In genomic region chrX:71381571-71381970, GRCm38 (mm10) we compare ENCODE assay signal across 8 mouse cellular contexts. TPM values are rescaled to one million over a fixed set of nuclear protein-coding genes. Genes with fewer than 3 reads are reported as not detected.
DNase-seq lines count a peak whose midpoint lies in the region; ATAC-seq lines count a peak whose summit lies in the region.
"Had no signal": no experiment of that assay in that cellular context is flagged by ENCODE, and none has a peak within 500 bp of the region (broad histone marks: within the 10 kb centered on the region; RNA-seq: fewer than 3 reads in every experiment).

No protein-coding gene starts in this region.

- no peaks in the 10 kb centered on the region for H3K4me1 ChIP-seq in hindbrain, embryonic 11.5 days (replicated peaks; ENCODE audit: control insufficient read depth, insufficient read depth, low read length)
- H3K4me1 ChIP-seq in hindbrain, embryonic 13.5 days (replicated peaks) = no peaks in the 10 kb centered on the region
- H3K4me1 ChIP-seq: embryonic facial prominence, embryonic 15.5 days had no signal

- H3K9ac ChIP-seq in hindbrain, embryonic 11.5 days (ENCODE audit: low read depth, low read length) = no peak overlapping the region
- no peak overlapping the region for H3K9ac ChIP-seq in hindbrain, embryonic 13.5 days
- H3K9ac ChIP-seq: embryonic facial prominence, embryonic 15.5 days had no signal

- DNase-seq in hindbrain, embryonic 11.5 days (ENCODE audit: low spot score) = peak; percentile 30
- peak; percentile 53 for DNase-seq in CD4-positive helper T cell, adult 2 months (ENCODE audit: low read depth, low spot score)
- peak; percentile 40 for DNase-seq in R1 (ENCODE audit: low read depth, low spot score)
- DNase-seq in heart, postnatal 10 days = peak; percentile 19 to 51
- DNase-seq in lung, postnatal 4 days = peak; percentile 12 to 22
- no peak for DNase-seq in ovary, postnatal 10 days (ENCODE audit: low spot score)

- ATAC-seq in hindbrain, embryonic 11.5 days (ENCODE audit: low FRiP score) = no peak
- no peak for ATAC-seq in hindbrain, embryonic 13.5 days (ENCODE audit: low FRiP score)

- H3K4me2 ChIP-seq in hindbrain, embryonic 11.5 days (replicated peaks; ENCODE audit: low read depth, low read length) = no peak overlapping the region
- H3K4me2 ChIP-seq in hindbrain, embryonic 13.5 days = no peak overlapping the region
- H3K4me2 ChIP-seq: embryonic facial prominence, embryonic 15.5 days had no signal

- H3K27me3 ChIP-seq in hindbrain, embryonic 11.5 days (ENCODE audit: control insufficient read depth, insufficient read depth, low read length) = no peaks in the 10 kb centered on the region
- H3K27me3 ChIP-seq in hindbrain, embryonic 13.5 days = no peaks in the 10 kb centered on the region
- H3K27me3 ChIP-seq: embryonic facial prominence, embryonic 15.5 days had no signal

- no peaks in the 10 kb centered on the region for H3K36me3 ChIP-seq in hindbrain, embryonic 11.5 days (ENCODE audit: control insufficient read depth, insufficient read depth, low read length)
- H3K36me3 ChIP-seq in hindbrain, embryonic 13.5 days = peaks cover 6% of the 10 kb centered on the region
- H3K36me3 ChIP-seq: embryonic facial prominence, embryonic 15.5 days had no signal

- intact Hi-C loops in heart, postnatal 10 days (cut with DNase I) = no loop called here

- no peak overlapping the region for H3K4me3 ChIP-seq in hindbrain, embryonic 11.5 days (ENCODE audit: low read depth, low read length)
- H3K4me3 ChIP-seq in hindbrain, embryonic 13.5 days = no peak overlapping the region
- H3K4me3 ChIP-seq: embryonic facial prominence, embryonic 15.5 days had no signal

- WGBS in hindbrain, embryonic 11.5 days = 47% methylated on average over 5 of the region's 5 CpGs
- 43% methylated on average over 5 of the region's 5 CpGs for WGBS in hindbrain, embryonic 13.5 days

- H3K9me3 ChIP-seq in hindbrain, embryonic 11.5 days (ENCODE audit: control insufficient read depth, low read length) = no peaks in the 10 kb centered on the region
- H3K9me3 ChIP-seq in hindbrain, embryonic 13.5 days = no peaks in the 10 kb centered on the region
- H3K9me3 ChIP-seq: embryonic facial prominence, embryonic 15.5 days had no signal

- H3K27ac ChIP-seq in hindbrain, embryonic 11.5 days (ENCODE audit: low read depth, low read length) = no peak overlapping the region
- H3K27ac ChIP-seq in hindbrain, embryonic 13.5 days = no peak overlapping the region
- H3K27ac ChIP-seq: embryonic facial prominence, embryonic 15.5 days had no signal

RNA-seq across cellular contexts. Expression of gene Mtmr1, which starts 17.0 kb away (rescaled TPM):
- 14.6 and 14.7 TPM in 2 replicates for polyA plus RNA-seq in hindbrain, embryonic 11.5 days (2014; fragmentation: Nextera tagmentation; extraction: Ambion mirVana)
- 17.4 and 18.1 TPM in 2 replicates for polyA plus RNA-seq in hindbrain, embryonic 13.5 days (2015; fragmentation: Nextera tagmentation; extraction: Ambion mirVana)
- total RNA-seq in heart, postnatal 10 days (2021) = 10 to 100 TPM; 30.8 to 31.6 TPM
